Mouse (Mus musculus): ENCODE results near the gene Lipt1. TPM values are rescaled to one million over a fixed set of nuclear protein-coding genes. Genes with fewer than 3 reads are reported as not detected.

The Lipt1 gene
- polyA plus RNA-seq, 1 experiment: 8.3 TPM

- Histone ChIP-seq H3ac (ENCODE audit: control insufficient read depth, insufficient read length) (no peak overlapping the region), H3K79me2 (ENCODE audit: control insufficient read depth, insufficient read depth) (no peaks in the 10 kb centered on the region), H3K4me2 (ENCODE audit: low read depth) (peak overlapping the region; percentile 96), H3K4me3 (peak overlapping the region; percentile 35), H3K36me3 (ENCODE audit: control insufficient read depth, insufficient read depth) (no peaks in the 10 kb centered on the region), H3K27me3 (ENCODE audit: control insufficient read depth, insufficient read depth, insufficient read length) (no peaks in the 10 kb centered on the region)
- no peak for TF ChIP-seq MYOD1 (IDR thresholded peaks at IDR 0.05; ENCODE audit: control insufficient read depth in 1 of 3, insufficient read length in 2 of 3, low read depth in 2 of 3)
- no peak for TF ChIP-seq USF1 (IDR thresholded peaks at IDR 0.05; ENCODE audit: low read depth)
- no peak for TF ChIP-seq E2F4 (IDR thresholded peaks at IDR 0.05; ENCODE audit: insufficient read depth)
- TF ChIP-seq TCF3 (IDR thresholded peaks at IDR 0.05; ENCODE audit: insufficient read length, low read depth): no peak
- TF ChIP-seq POLR2AphosphoS2 (IDR thresholded peaks at IDR 0.05; ENCODE audit: insufficient read length, low read depth): peak; percentile 73
- TF ChIP-seq SRF (IDR thresholded peaks at IDR 0.05; ENCODE audit: control insufficient read depth, insufficient read length, low read depth): no peak
- TF ChIP-seq MAX (IDR thresholded peaks at IDR 0.05; ENCODE audit: low read depth): no peak
- TF ChIP-seq POLR2A (IDR thresholded peaks at IDR 0.05; ENCODE audit: insufficient read length, low read depth): peak; percentile 74
- no peak for TF ChIP-seq REST (IDR thresholded peaks at IDR 0.05; ENCODE audit: insufficient read depth, insufficient read length)
These were observed 5.9 kb upstream of the Lipt1 start for GRCm38 (mm10) chr1:37865401-37866215.

- Histone ChIP-seq H3K36me3 (ENCODE audit: control insufficient read depth, insufficient read depth) (no peaks in the 10 kb centered on the region), H3K27me3 (ENCODE audit: control insufficient read depth, insufficient read depth, insufficient read length) (no peaks in the 10 kb centered on the region), H3K79me2 (ENCODE audit: control insufficient read depth, insufficient read depth) (no peaks in the 10 kb centered on the region), H3K4me2 (ENCODE audit: low read depth) (peak within 1 kb of the TSS; percentile 96), H3ac (ENCODE audit: control insufficient read depth, insufficient read length) (no peak within 1 kb of the TSS), H3K4me3 (peak within 1 kb of the TSS; percentile 35)
- TF ChIP-seq REST (IDR thresholded peaks at IDR 0.05; ENCODE audit: insufficient read depth, insufficient read length): no peak
- no peak for TF ChIP-seq POLR2A (IDR thresholded peaks at IDR 0.05; ENCODE audit: insufficient read length, low read depth)
These were observed 5.3 kb upstream of the Lipt1 start, which contains the start of gene Tsga10 for GRCm38 (mm10) chr1:37866286-37866685. Tsga10 (minus strand) TSS chr1:37866429.

GRCm38 (mm10) chr1:37867056-37867455, 4.5 kb upstream of the Lipt1 start:
- no peak overlapping the region for H3K4me3 ChIP-seq
- no peak overlapping the region for H3ac ChIP-seq (ENCODE audit: control insufficient read depth, insufficient read length)
- H3K4me2 ChIP-seq (ENCODE audit: low read depth): no peak overlapping the region
- TF ChIP-seq USF1 (IDR thresholded peaks at IDR 0.05; ENCODE audit: low read depth) (no peak), E2F4 (IDR thresholded peaks at IDR 0.05; ENCODE audit: insufficient read depth) (no peak), POLR2AphosphoS2 (IDR thresholded peaks at IDR 0.05; ENCODE audit: insufficient read length, low read depth) (no peak), SRF (IDR thresholded peaks at IDR 0.05; ENCODE audit: control insufficient read depth, insufficient read length, low read depth) (no peak), REST (IDR thresholded peaks at IDR 0.05; ENCODE audit: insufficient read depth, insufficient read length) (no peak), MYOG (IDR thresholded peaks at IDR 0.05; ENCODE audit: control insufficient read depth in 1 of 3, insufficient read depth in 1 of 3, insufficient read length in 2 of 3, low read depth in 2 of 3) (no peak), MYOD1 (IDR thresholded peaks at IDR 0.05; ENCODE audit: control insufficient read depth in 1 of 3, insufficient read length in 2 of 3, low read depth in 2 of 3) (no peak), POLR2A (IDR thresholded peaks at IDR 0.05; ENCODE audit: insufficient read length, low read depth) (no peak)
- no peaks in the 10 kb centered on the region for H3K36me3 ChIP-seq (ENCODE audit: control insufficient read depth, insufficient read depth)
- H3K79me2 ChIP-seq (ENCODE audit: control insufficient read depth, insufficient read depth): no peaks in the 10 kb centered on the region
- no peaks in the 10 kb centered on the region for H3K27me3 ChIP-seq (ENCODE audit: control insufficient read depth, insufficient read depth, insufficient read length)

DNA sequence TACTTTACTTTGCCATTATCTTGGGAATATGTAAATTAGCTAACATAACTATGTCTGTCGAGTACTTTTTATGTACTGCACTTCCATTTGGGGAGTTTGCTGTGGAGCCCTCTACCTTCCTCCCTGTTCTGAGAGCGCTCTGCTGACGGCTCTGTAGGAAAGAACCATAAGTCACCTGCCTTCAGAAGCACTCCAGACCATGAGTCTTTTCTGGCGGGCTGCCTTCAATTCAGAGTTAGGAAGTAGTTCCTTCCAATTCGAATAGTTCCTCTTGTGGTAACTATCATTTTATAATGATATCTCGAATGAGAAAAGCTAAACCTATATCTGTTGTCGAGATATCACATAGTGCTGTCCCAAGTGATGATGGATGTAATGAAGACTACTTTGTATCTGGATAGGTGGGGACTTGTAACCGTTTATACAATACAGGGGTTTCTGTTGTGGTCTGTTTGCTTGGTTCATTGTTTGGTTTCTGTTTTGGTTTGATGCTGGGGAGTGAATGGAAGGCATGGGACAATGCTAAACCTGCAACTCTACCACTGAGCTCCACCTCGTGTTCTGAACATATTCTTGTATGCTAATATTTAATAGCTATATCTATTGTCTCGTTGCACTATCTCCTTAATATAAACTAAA, 3.7 kb upstream of the Lipt1 start:
- H3K79me2 ChIP-seq (ENCODE audit: control insufficient read depth, insufficient read depth): no peaks in the 10 kb centered on the region
- no peak overlapping the region for H3K4me3 ChIP-seq
- no peak overlapping the region for H3ac ChIP-seq (ENCODE audit: control insufficient read depth, insufficient read length)
- no peaks in the 10 kb centered on the region for H3K36me3 ChIP-seq (ENCODE audit: control insufficient read depth, insufficient read depth)
- TF ChIP-seq MAX (IDR thresholded peaks at IDR 0.05; ENCODE audit: low read depth): no peak
- TF ChIP-seq POLR2AphosphoS2 (IDR thresholded peaks at IDR 0.05; ENCODE audit: insufficient read length, low read depth): no peak
- TF ChIP-seq MYOG (IDR thresholded peaks at IDR 0.05; ENCODE audit: control insufficient read depth in 1 of 3, insufficient read depth in 1 of 3, insufficient read length in 2 of 3, low read depth in 2 of 3): no peak
- TF ChIP-seq USF1 (IDR thresholded peaks at IDR 0.05; ENCODE audit: low read depth): no peak
- TF ChIP-seq E2F4 (IDR thresholded peaks at IDR 0.05; ENCODE audit: insufficient read depth): no peak
- TF ChIP-seq SRF (IDR thresholded peaks at IDR 0.05; ENCODE audit: control insufficient read depth, insufficient read length, low read depth): no peak
- TF ChIP-seq POLR2A (IDR thresholded peaks at IDR 0.05; ENCODE audit: insufficient read length, low read depth): no peak
- no peak for TF ChIP-seq REST (IDR thresholded peaks at IDR 0.05; ENCODE audit: insufficient read depth, insufficient read length)
- TF ChIP-seq TCF3 (IDR thresholded peaks at IDR 0.05; ENCODE audit: insufficient read length, low read depth): no peak
- TF ChIP-seq MYOD1 (IDR thresholded peaks at IDR 0.05; ENCODE audit: control insufficient read depth in 1 of 3, insufficient read length in 2 of 3, low read depth in 2 of 3): no peak
- no peak for TF ChIP-seq CEBPB (IDR thresholded peaks at IDR 0.05; ENCODE audit: insufficient read depth, poor library complexity, severe bottlenecking)
- no peak for TF ChIP-seq TCF12 (IDR thresholded peaks at IDR 0.05; ENCODE audit: insufficient read depth, poor library complexity, severe bottlenecking)
- no peak overlapping the region for H3K4me2 ChIP-seq (ENCODE audit: low read depth)
- no peaks in the 10 kb centered on the region for H3K27me3 ChIP-seq (ENCODE audit: control insufficient read depth, insufficient read depth, insufficient read length)

- Histone ChIP-seq H3K4me3 (no peak overlapping the region), H3ac (ENCODE audit: control insufficient read depth, insufficient read length) (no peak overlapping the region), H3K36me3 (ENCODE audit: control insufficient read depth, insufficient read depth) (no peaks in the 10 kb centered on the region), H3K4me2 (ENCODE audit: low read depth) (peak overlapping the region; percentile 50), H3K27me3 (ENCODE audit: control insufficient read depth, insufficient read depth, insufficient read length) (no peaks in the 10 kb centered on the region), H3K79me2 (ENCODE audit: control insufficient read depth, insufficient read depth) (no peaks in the 10 kb centered on the region)
- no peak for TF ChIP-seq TCF3 (IDR thresholded peaks at IDR 0.05; ENCODE audit: insufficient read length, low read depth)
- TF ChIP-seq MYOD1 (IDR thresholded peaks at IDR 0.05; ENCODE audit: control insufficient read depth in 1 of 3, insufficient read length in 2 of 3, low read depth in 2 of 3): no peak
- TF ChIP-seq MYOG (IDR thresholded peaks at IDR 0.05; ENCODE audit: control insufficient read depth in 1 of 3, insufficient read depth in 1 of 3, insufficient read length in 2 of 3, low read depth in 2 of 3): no peak
- TF ChIP-seq MAX (IDR thresholded peaks at IDR 0.05; ENCODE audit: low read depth): no peak
- no peak for TF ChIP-seq REST (IDR thresholded peaks at IDR 0.05; ENCODE audit: insufficient read depth, insufficient read length)
- no peak for TF ChIP-seq POLR2AphosphoS2 (IDR thresholded peaks at IDR 0.05; ENCODE audit: insufficient read length, low read depth)
- no peak for TF ChIP-seq CEBPB (IDR thresholded peaks at IDR 0.05; ENCODE audit: insufficient read depth, poor library complexity, severe bottlenecking)
- TF ChIP-seq TCF12 (IDR thresholded peaks at IDR 0.05; ENCODE audit: insufficient read depth, poor library complexity, severe bottlenecking): no peak
- no peak for TF ChIP-seq USF1 (IDR thresholded peaks at IDR 0.05; ENCODE audit: low read depth)
- no peak for TF ChIP-seq POLR2A (IDR thresholded peaks at IDR 0.05; ENCODE audit: insufficient read length, low read depth)
- no peak for TF ChIP-seq E2F4 (IDR thresholded peaks at IDR 0.05; ENCODE audit: insufficient read depth)
- TF ChIP-seq SRF (IDR thresholded peaks at IDR 0.05; ENCODE audit: control insufficient read depth, insufficient read length, low read depth): no peak
These were observed 2.9 kb upstream of the Lipt1 start for GRCm38 (mm10) chr1:37868640-37869039.
